21 mouse cellular contexts compared by ENCODE assay signal in the genomic region with DNA sequence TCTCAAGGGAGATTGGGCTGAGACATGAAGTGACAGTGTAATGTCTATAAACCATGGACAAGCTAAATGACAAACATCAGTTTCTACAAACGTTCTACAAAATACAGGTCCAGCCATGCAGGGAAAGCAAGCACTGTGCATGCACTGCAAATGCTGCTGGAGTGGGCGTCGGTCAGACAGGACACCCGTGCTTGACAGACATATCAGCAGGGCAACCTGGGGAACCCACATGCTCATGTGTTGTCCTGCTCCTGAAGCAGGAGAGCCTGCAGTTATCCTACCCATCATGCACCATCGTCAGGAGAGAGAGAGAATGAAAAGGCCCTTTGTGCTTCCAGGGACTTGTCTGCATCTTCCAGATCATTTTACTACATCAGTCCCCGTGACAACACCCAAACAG.
"Had no signal": no experiment of that assay in that cellular context is flagged by ENCODE, and none has a peak within 500 bp of the region (broad histone marks: within the 10 kb centered on the region; RNA-seq: fewer than 3 reads in every experiment).

No protein-coding gene starts in this region.

- H3K4me1 ChIP-seq: limb, embryonic 12.5 days; midbrain, embryonic 12.5 days had no signal

- H3K27me3 ChIP-seq: limb, embryonic 12.5 days; limb, embryonic 15.5 days; midbrain, embryonic 12.5 days had no signal

- H3K27ac ChIP-seq: kidney, postnatal 0 days; limb, embryonic 12.5 days; limb, embryonic 15.5 days; liver, embryonic 14.5 days; macrophage; midbrain, embryonic 12.5 days; stomach, postnatal 0 days had no signal

- H3K4me3 ChIP-seq: limb, embryonic 12.5 days; limb, embryonic 15.5 days; midbrain, embryonic 12.5 days had no signal

- ATAC-seq: inflammation-experienced regulatory T-cells, adult 6 months; liver, postnatal 0 days; lung, postnatal 0 days had no signal

- H3K4me2 ChIP-seq: limb, embryonic 12.5 days; limb, embryonic 15.5 days; liver, embryonic 11.5 days; lung, embryonic 14.5 days; midbrain, embryonic 12.5 days had no signal

- H3K9ac ChIP-seq: limb, embryonic 12.5 days; limb, embryonic 15.5 days; liver, embryonic 14.5 days; liver, postnatal 0 days; lung, embryonic 14.5 days; midbrain, embryonic 12.5 days had no signal

- H3K9me3 ChIP-seq: limb, embryonic 12.5 days; limb, embryonic 15.5 days; midbrain, embryonic 12.5 days had no signal

- DNase-seq: kidney, adult 2 months; kidney, postnatal 25 days; left cerebral cortex, postnatal 4 days; liver, postnatal 0 days; lung, embryonic 14.5 days; right cerebral cortex, adult 18-20 months; right cerebral cortex, postnatal 14 days; right cerebral cortex, postnatal 4 days; thymus, adult 2 months; thymus, postnatal 14 days; thymus, postnatal 4 days had no signal
